Mouse (Mus musculus) hindbrain, embryonic 12.5 days (tissue): ENCODE results near the gene H2-M10.2. TPM values are rescaled to one million over a fixed set of nuclear protein-coding genes. Genes with fewer than 3 reads are reported as not detected.

Experiments used
- ATAC-seq: fragments of 200-750 bp; cut with Nextera tagmentation; 2 replicates; pipeline ENCODE4 v1.8.0; 2017; ENCODE audit warnings: moderate TSS enrichment; ENCODE audit not compliant: low FRiP score
- H3K27ac ChIP-seq: fragments of 300-500 bp; sonication (generic); 2 replicates; pipeline ENCODE4 v1.5.1; 2016; ENCODE audit warnings: mild to moderate bottlenecking
- H3K27me3 ChIP-seq: fragments of 300-500 bp; sonication (generic); 2 replicates; pipeline ENCODE4 v1.6.1; 2016; ENCODE audit warnings: mild to moderate bottlenecking
- H3K36me3 ChIP-seq: fragments of 300-500 bp; sonication (generic); 2 replicates; pipeline ENCODE4 v1.6.1; 2016; ENCODE audit warnings: mild to moderate bottlenecking
- H3K4me1 ChIP-seq: fragments of 300-500 bp; sonication (generic); 2 replicates; pipeline ENCODE4 v1.6.1; 2016
- H3K4me2 ChIP-seq: fragments of 300-500 bp; sonication (generic); replicated peaks from 2 replicates; pipeline ENCODE4 v1.6.1; 2016; ENCODE audit warnings: mild to moderate bottlenecking
- H3K4me3 ChIP-seq: fragments of 300-500 bp; sonication (generic); 2 replicates; pipeline ENCODE4 v1.5.1; 2016; ENCODE audit warnings: mild to moderate bottlenecking
- H3K9ac ChIP-seq: fragments of 300-500 bp; sonication (generic); 2 replicates; pipeline ENCODE4 v1.6.1; 2016; ENCODE audit warnings: mild to moderate bottlenecking, moderate library complexity
- H3K9me3 ChIP-seq: fragments of 300-500 bp; sonication (generic); replicated peaks from 2 replicates; pipeline ENCODE4 v1.6.1; 2016; ENCODE audit warnings: mild to moderate bottlenecking
- WGBS: fragments of 180-500 bp; shearing (Covaris S2); methylation state at CpG from one replicate; pipeline ENCODE4 v1.1.7; 2016; 5-methylcytosine and 5-hydroxymethylcytosine counted together
- polyA plus RNA-seq: library from polyadenylated mRNA; unstranded; fragments of >200 nt; fragmentation: Nextera tagmentation; extraction: Ambion mirVana; gene quantifications from 2 replicates; pipeline ENCODE4 v1.2.1, GENCODE M21; 2016

Gene H2-M10.2
- polyA plus RNA-seq, 1 experiment from 2014 or later = 0.19 TPM

- Histone ChIP-seq H3K27ac (peak within 1 kb of the TSS; percentile 92), H3K4me1 (peaks cover 30% of the 10 kb centered on the region), H3K27me3 (no peaks in the 10 kb centered on the region), H3K4me3 (peak within 1 kb of the TSS; percentile 95), H3K36me3 (peaks cover 36% of the 10 kb centered on the region), H3K4me2 (peak within 1 kb of the TSS; percentile 93), H3K9ac (peak within 1 kb of the TSS; percentile 95), H3K9me3 (no peaks in the 10 kb centered on the region)
- peak; percentile 88 for ATAC-seq
- 2% methylated on average over 43 of the region's 43 CpGs for WGBS
Observed at GRCm38 (mm10) chr17:36271586-36272256, 14.6 kb downstream of the H2-M10.2 start, which contains the start of gene Trim39. Gene Trim39, minus strand, starts transcription at chr17:36272247.

DNA sequence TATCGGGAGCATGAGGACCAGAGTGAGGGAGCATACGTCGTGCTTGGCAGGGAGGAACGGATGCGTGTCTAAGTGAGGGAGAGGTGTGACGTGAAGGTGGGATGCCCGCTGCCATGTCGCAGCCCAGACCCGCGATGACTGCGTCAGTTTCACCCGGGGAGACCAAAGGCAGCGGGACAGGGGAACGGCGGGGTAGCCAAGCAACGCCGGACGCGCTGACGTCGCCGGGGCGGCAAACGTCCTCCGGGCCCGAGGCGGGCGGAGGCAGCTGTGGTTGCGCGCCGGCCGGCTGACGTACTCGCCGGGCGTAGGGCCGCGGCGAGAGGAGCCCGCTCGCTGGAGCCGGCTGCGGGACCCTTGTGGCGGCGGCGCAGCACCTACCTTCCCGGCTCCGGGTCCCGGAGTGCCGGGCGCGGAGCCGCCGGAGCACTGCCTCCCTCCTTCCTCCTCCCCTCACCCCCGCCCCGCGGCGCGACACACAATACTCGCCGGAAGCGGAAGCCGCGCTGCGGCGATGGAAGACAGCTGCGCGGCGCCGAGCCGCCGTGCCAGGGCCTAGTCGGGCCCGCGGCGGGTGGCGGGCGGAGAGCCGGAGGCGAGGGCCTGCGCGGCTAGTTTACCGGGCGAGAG is 15.2 kb downstream of the H2-M10.2 start:
- Histone ChIP-seq H3K27me3 (no peaks in the 10 kb centered on the region), H3K9ac (peak overlapping the region; percentile 95), H3K4me3 (peak overlapping the region; percentile 95), H3K36me3 (peaks cover 36% of the 10 kb centered on the region), H3K4me2 (peak overlapping the region; percentile 93), H3K4me1 (peaks cover 30% of the 10 kb centered on the region), H3K9me3 (no peaks in the 10 kb centered on the region), H3K27ac (peak overlapping the region; percentile 92)
- under 1% methylated on average over 83 of the region's 84 CpGs for WGBS
- ATAC-seq = peak; percentile 94

- Histone ChIP-seq H3K4me2 (no peak overlapping the region), H3K9me3 (no peaks in the 10 kb centered on the region), H3K27me3 (no peaks in the 10 kb centered on the region), H3K4me3 (no peak overlapping the region), H3K9ac (no peak overlapping the region), H3K36me3 (peaks cover 73% of the 10 kb centered on the region), H3K4me1 (peaks cover 10% of the 10 kb centered on the region), H3K27ac (no peak overlapping the region)
- WGBS = 81% methylated on average over 5 of the region's 5 CpGs
- no peak for ATAC-seq
Observed at GRCm38 (mm10) chr17:36265834-36266233, 20.5 kb downstream of the H2-M10.2 start.

- H3K36me3 ChIP-seq = peaks cover 87% of the 10 kb centered on the region
Observed at GRCm38 (mm10) chr17:36264273-36264925, 21.9 kb downstream of the H2-M10.2 start.

GRCm38 (mm10) chr17:36261511-36262166 is 24.7 kb downstream of the H2-M10.2 start:
- Histone ChIP-seq H3K27ac (no peak overlapping the region), H3K4me1 (peaks cover 3% of the 10 kb centered on the region), H3K4me3 (no peak overlapping the region), H3K36me3 (peaks cover 77% of the 10 kb centered on the region), H3K9me3 (no peaks in the 10 kb centered on the region), H3K27me3 (no peaks in the 10 kb centered on the region), H3K9ac (no peak overlapping the region), H3K4me2 (no peak overlapping the region)
- ATAC-seq = no peak
- 94% methylated on average over 9 of the region's 9 CpGs for WGBS

More at GRCm38 (mm10) chr17:36264273-36264925, 21.9 kb downstream of the H2-M10.2 start:
- H3K9ac ChIP-seq = no peak overlapping the region
- no peak for ATAC-seq
- no peak overlapping the region for H3K4me3 ChIP-seq
- H3K27me3 ChIP-seq = no peaks in the 10 kb centered on the region
- no peak overlapping the region for H3K4me2 ChIP-seq
- no peak overlapping the region for H3K27ac ChIP-seq
- no peaks in the 10 kb centered on the region for H3K4me1 ChIP-seq
- WGBS = 96% methylated on average over 3 of the region's 3 CpGs
- no peaks in the 10 kb centered on the region for H3K9me3 ChIP-seq

- peaks cover 51% of the 10 kb centered on the region for H3K36me3 ChIP-seq
- H3K4me2 ChIP-seq = peak within 1 kb of the TSS; percentile 52
- H3K4me3 ChIP-seq = peak within 1 kb of the TSS; percentile 76
- H3K4me1 ChIP-seq = peaks cover 6% of the 10 kb centered on the region
- ATAC-seq = peak; percentile 13
- whole genome bisulfite sequencing = 52% methylated on average over 6 of the region's 6 CpGs
- no peaks in the 10 kb centered on the region for H3K9me3 ChIP-seq
- H3K27ac ChIP-seq = peak within 1 kb of the TSS; percentile 87
- H3K27me3 ChIP-seq = no peaks in the 10 kb centered on the region
- H3K9ac ChIP-seq = peak within 1 kb of the TSS; percentile 86
Observed at GRCm38 (mm10) chr17:36257969-36258368, 28.3 kb downstream of the H2-M10.2 start, which contains the start of gene Rpp21. Gene Rpp21, minus strand, starts transcription at chr17:36258069.

DNA sequence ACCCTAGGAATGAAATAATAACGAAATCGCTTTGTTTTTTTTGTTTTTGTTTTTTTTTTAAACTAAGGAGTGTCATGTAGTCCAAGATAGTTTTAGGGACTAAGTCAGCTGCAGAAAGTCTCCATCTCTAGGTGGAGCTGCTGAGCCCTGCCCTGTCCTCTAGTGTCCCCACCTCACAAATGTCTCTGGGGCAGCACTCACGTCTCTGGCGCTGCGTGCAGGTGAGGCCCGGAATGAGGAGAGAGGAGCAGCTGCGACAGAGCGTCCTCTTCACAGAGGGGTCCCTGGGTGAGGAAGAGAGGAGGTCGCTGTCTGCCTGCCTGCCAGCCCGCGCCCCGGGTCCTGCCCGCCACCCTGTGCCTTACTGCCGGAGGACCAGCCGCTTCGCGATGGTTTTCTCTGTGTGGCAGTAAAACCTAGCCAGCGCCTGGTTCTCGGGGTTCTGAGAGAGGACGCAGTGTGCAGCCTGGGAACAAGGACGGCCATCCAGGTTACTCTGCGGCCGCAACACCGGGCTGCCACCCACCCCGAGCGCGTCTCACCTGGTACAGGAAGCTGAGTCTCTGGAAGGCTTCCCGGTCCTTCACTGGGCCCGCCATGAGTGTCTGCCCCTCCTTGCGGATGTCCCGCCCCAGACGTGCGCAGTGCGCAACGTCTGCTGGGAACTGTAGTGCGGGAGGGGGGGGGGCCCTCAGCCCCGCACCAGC is 28.9 kb downstream of the H2-M10.2 start:
- H3K4me3 ChIP-seq = peak overlapping the region; percentile 76
- H3K4me1 ChIP-seq = peaks cover 6% of the 10 kb centered on the region
- H3K9me3 ChIP-seq = no peaks in the 10 kb centered on the region
- peaks cover 46% of the 10 kb centered on the region for H3K36me3 ChIP-seq
- peak overlapping the region; percentile 52 for H3K4me2 ChIP-seq
- under 1% methylated on average over 37 of the region's 37 CpGs for WGBS
- peak; percentile 95 for ATAC-seq
- peak overlapping the region; percentile 86 for H3K9ac ChIP-seq
- H3K27me3 ChIP-seq = no peaks in the 10 kb centered on the region
- H3K27ac ChIP-seq = peak overlapping the region; percentile 87

DNA sequence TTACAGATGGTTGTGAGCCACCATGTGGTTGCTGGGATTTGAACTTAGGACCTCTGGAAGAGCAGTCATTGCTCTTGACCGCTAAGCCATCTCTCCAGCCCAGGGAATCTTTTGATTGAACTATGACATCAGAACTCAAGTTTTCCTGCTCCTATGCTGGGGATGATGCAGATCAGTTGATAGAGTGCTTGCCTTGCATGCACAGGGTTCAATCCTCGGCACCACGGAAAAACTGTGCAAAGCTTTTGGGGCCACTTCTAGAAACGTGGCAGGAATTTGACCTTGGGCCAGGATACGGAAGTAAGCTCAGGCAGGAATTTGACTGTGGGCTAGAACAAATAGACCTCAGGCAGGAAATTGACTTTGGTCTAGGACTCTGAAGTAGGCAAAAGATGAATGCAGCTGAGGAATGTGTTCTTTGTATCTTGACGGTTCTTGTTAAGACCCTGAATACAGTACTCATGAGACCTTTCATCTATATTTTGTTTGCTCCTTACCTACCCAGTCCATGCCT is 33.1 kb downstream of the H2-M10.2 start:
- no peaks in the 10 kb centered on the region for H3K9me3 ChIP-seq
- no peak for ATAC-seq
- H3K27ac ChIP-seq = no peak overlapping the region
- peaks cover 24% of the 10 kb centered on the region for H3K27me3 ChIP-seq
- 69% methylated on average over 6 of the region's 6 CpGs for WGBS
- H3K4me1 ChIP-seq = peaks cover 10% of the 10 kb centered on the region
- H3K9ac ChIP-seq = no peak overlapping the region
- H3K36me3 ChIP-seq = peaks cover 9% of the 10 kb centered on the region; the same call in 1 of the 2 replicates
- H3K4me2 ChIP-seq = no peak overlapping the region
- H3K4me3 ChIP-seq = no peak overlapping the region

GRCm38 (mm10) chr17:36252250-36252876 is 33.9 kb downstream of the H2-M10.2 start:
- Histone ChIP-seq H3K4me1 (peaks cover 10% of the 10 kb centered on the region), H3K27me3 (peaks cover 27% of the 10 kb centered on the region), H3K36me3 (peaks cover 9% of the 10 kb centered on the region; the same call in 1 of the 2 replicates), H3K9me3 (no peaks in the 10 kb centered on the region), H3K9ac (peak overlapping the region; percentile 50), H3K4me2 (peak overlapping the region; percentile 48), H3K27ac (no peak overlapping the region), H3K4me3 (peak overlapping the region; percentile 17; the same call in 1 of the 2 replicates)
- WGBS = 11% methylated on average over 25 of the region's 25 CpGs
- peak; percentile 47; the same call in 1 of the 2 replicates for ATAC-seq

- H3K4me2 ChIP-seq = no peak overlapping the region; the same call in 1 of the 2 replicates
- H3K9ac ChIP-seq = no peak overlapping the region
- no peaks in the 10 kb centered on the region for H3K9me3 ChIP-seq
- peaks cover 4% of the 10 kb centered on the region; the same call in 1 of the 2 replicates for H3K4me1 ChIP-seq
- H3K27me3 ChIP-seq = peaks cover 27% of the 10 kb centered on the region
- 28% methylated on average over 33 of the region's 33 CpGs for WGBS
- ATAC-seq = no peak
- H3K4me3 ChIP-seq = no peak overlapping the region
- no peaks in the 10 kb centered on the region for H3K36me3 ChIP-seq
- H3K27ac ChIP-seq = no peak overlapping the region
Observed at GRCm38 (mm10) chr17:36248886-36249285, 37.4 kb downstream of the H2-M10.2 start.

- H3K27ac ChIP-seq = no peak overlapping the region
- no peak overlapping the region for H3K4me3 ChIP-seq
- H3K4me2 ChIP-seq = no peak overlapping the region
- ATAC-seq = no peak
- no peak overlapping the region for H3K9ac ChIP-seq
- H3K4me1 ChIP-seq = no peaks in the 10 kb centered on the region
- no peaks in the 10 kb centered on the region for H3K9me3 ChIP-seq
- H3K27me3 ChIP-seq = peaks cover 23% of the 10 kb centered on the region
- WGBS = 81% methylated on average over 2 of the region's 2 CpGs
- H3K36me3 ChIP-seq = no peaks in the 10 kb centered on the region
Observed at GRCm38 (mm10) chr17:36245741-36246140, 40.5 kb downstream of the H2-M10.2 start.
